Mouse (Mus musculus) cortical plate, adult 2 months (tissue): ENCODE data around the gene Nudt14.

Experiments used
- CTCF ChIP-seq: fragments of 200-500 bp; IDR thresholded peaks from 2 replicates; pipeline ENCODE4 v1.5.1; 2011; ENCODE audit warnings: mild to moderate bottlenecking, control low read depth, low read length; ENCODE audit not compliant: insufficient read depth; ENCODE audit errors: extremely low read depth
- POLR2A ChIP-seq: fragments of 200-500 bp; IDR thresholded peaks from 2 replicates; pipeline ENCODE4 v1.6.1; 2011; ENCODE audit warnings: mild to moderate bottlenecking, low read length, control low read depth; ENCODE audit not compliant: insufficient read depth; ENCODE audit errors: extremely low read depth

GRCm38 (mm10) chr12:112925950-112926349 lies 16.0 kb downstream of the Nudt14 start:
- TF ChIP-seq CTCF (peak; percentile 13; the same call in 1 of the 2 replicates), POLR2A (no peak)
